Mouse (Mus musculus) heart, postnatal 0 days (tissue): ENCODE data around the gene Pls3.
"Not testable (repeated sequence)": the region's sequence is repeated elsewhere in the genome, so short reads cannot be mapped to it uniquely, and the experiment has no call there.

Source experiments
- CTCF ChIP-seq: IDR thresholded peaks from 2 replicates; pipeline ENCODE4 v1.5.1; 2016; ENCODE audit warnings: antibody characterized with exemption, control low read depth, low read depth
- EP300 ChIP-seq: IDR thresholded peaks from 2 replicates; pipeline ENCODE4 v1.6.1; 2016; ENCODE audit warnings: antibody characterized with exemption, low read depth

- not testable (repeated sequence) for TF ChIP-seq CTCF, EP300
Observed at GRCm38 (mm10) chrX:75750126-75750725, 124.8 kb downstream of the Pls3 start.
